Mouse (Mus musculus): ENCODE measurements at regions not wholly inside any gene's neighbourhood (a gene's known extent, or its start where the extent isn't known, plus 50 kb on each side); places are given as distances from the start of the nearest gene placed in this dataset.

GRCm38 (mm10) chr15:36919209-36919608 lies 88.4 kb downstream of the Zfp706 start:
- DNase-seq (ENCODE audit: extremely low spot score, low read depth, low spot score): no peak

GRCm38 (mm10) chr15:36916998-36917397 lies 90.6 kb downstream of the Zfp706 start:
- no peak for DNase-seq (ENCODE audit: extremely low spot score, low read depth, low spot score)

- DNase-seq (ENCODE audit: extremely low spot score, low read depth, low spot score): no peak
These were observed 93.1 kb downstream of the Zfp706 start for GRCm38 (mm10) chr15:36914239-36915100.

GRCm38 (mm10) chr15:36913308-36913707 lies 94.3 kb downstream of the Zfp706 start:
- DNase-seq (ENCODE audit: extremely low spot score, low read depth, low spot score): no peak

- no peak for DNase-seq (ENCODE audit: extremely low spot score, low read depth, low spot score)
These were observed 97.3 kb downstream of the Zfp706 start for GRCm38 (mm10) chr15:36910272-36910671.

GRCm38 (mm10) chr15:36909494-36909893 lies 98.1 kb downstream of the Zfp706 start:
- no peak for DNase-seq (ENCODE audit: extremely low spot score, low read depth, low spot score)

- DNase-seq (ENCODE audit: extremely low spot score, low read depth, low spot score): no peak
These were observed 100.8 kb downstream of the Zfp706 start for GRCm38 (mm10) chr15:36906789-36907188.

- no peak for DNase-seq (ENCODE audit: extremely low spot score, low read depth, low spot score)
These were observed 101.5 kb downstream of the Zfp706 start for GRCm38 (mm10) chr15:36906052-36906451.

- DNase-seq (ENCODE audit: extremely low spot score, low read depth, low spot score): no peak
These were observed 103.7 kb downstream of the Zfp706 start for GRCm38 (mm10) chr15:36903922-36904321.

- DNase-seq (ENCODE audit: extremely low spot score, low read depth, low spot score): no peak
These were observed 104.3 kb downstream of the Zfp706 start for GRCm38 (mm10) chr15:36903309-36903708.

GRCm38 (mm10) chr15:36901830-36902285 lies 105.7 kb downstream of the Zfp706 start:
- no peak for DNase-seq (ENCODE audit: extremely low spot score, low read depth, low spot score)

GRCm38 (mm10) chr15:36901350-36901749 lies 106.2 kb downstream of the Zfp706 start:
- no peak for DNase-seq (ENCODE audit: extremely low spot score, low read depth, low spot score)

GRCm38 (mm10) chr15:36900940-36901339 lies 106.6 kb downstream of the Zfp706 start:
- no peak for DNase-seq (ENCODE audit: extremely low spot score, low read depth, low spot score)

- DNase-seq (ENCODE audit: extremely low spot score, low read depth, low spot score): no peak
These were observed 107.7 kb downstream of the Zfp706 start for GRCm38 (mm10) chr15:36899882-36900281.

- no peak for DNase-seq (ENCODE audit: extremely low spot score, low read depth, low spot score)
These were observed 108.6 kb downstream of the Zfp706 start for GRCm38 (mm10) chr15:36898857-36899523.

GRCm38 (mm10) chr15:36898326-36898725 lies 109.2 kb downstream of the Zfp706 start:
- no peak for DNase-seq (ENCODE audit: extremely low spot score, low read depth, low spot score)

GRCm38 (mm10) chr15:36896265-36896664 lies 111.3 kb downstream of the Zfp706 start:
- no peak for DNase-seq (ENCODE audit: extremely low spot score, low read depth, low spot score)

- no peak for DNase-seq (ENCODE audit: extremely low spot score, low read depth, low spot score)
These were observed 112.5 kb downstream of the Zfp706 start for GRCm38 (mm10) chr15:36895031-36895430.

- DNase-seq (ENCODE audit: extremely low spot score, low read depth, low spot score): no peak
These were observed 114.1 kb downstream of the Zfp706 start for GRCm38 (mm10) chr15:36893407-36893969.

GRCm38 (mm10) chr15:36892576-36893205 lies 114.9 kb downstream of the Zfp706 start:
- DNase-seq (ENCODE audit: extremely low spot score, low read depth, low spot score): no peak

- DNase-seq (ENCODE audit: extremely low spot score, low read depth, low spot score): no peak
These were observed 115.7 kb downstream of the Zfp706 start for GRCm38 (mm10) chr15:36891851-36892250.
